Mouse (Mus musculus) embryonic fibroblast, embryonic 13.5 days (primary cell): ENCODE measurements around the gene AU021092.

Experiments
- CTCF ChIP-seq: IDR thresholded peaks from 2 replicates; pipeline ENCODE4 v1.5.1; 2011; ENCODE audit warnings: mild to moderate bottlenecking, control low read depth, low read length, moderate library complexity, borderline replicate concordance; ENCODE audit not compliant: insufficient read depth
- POLR2A ChIP-seq: IDR thresholded peaks from 2 replicates; pipeline ENCODE4 v1.6.1; 2011; ENCODE audit warnings: low read depth, mild to moderate bottlenecking, control low read depth, low read length, moderate library complexity

DNA sequence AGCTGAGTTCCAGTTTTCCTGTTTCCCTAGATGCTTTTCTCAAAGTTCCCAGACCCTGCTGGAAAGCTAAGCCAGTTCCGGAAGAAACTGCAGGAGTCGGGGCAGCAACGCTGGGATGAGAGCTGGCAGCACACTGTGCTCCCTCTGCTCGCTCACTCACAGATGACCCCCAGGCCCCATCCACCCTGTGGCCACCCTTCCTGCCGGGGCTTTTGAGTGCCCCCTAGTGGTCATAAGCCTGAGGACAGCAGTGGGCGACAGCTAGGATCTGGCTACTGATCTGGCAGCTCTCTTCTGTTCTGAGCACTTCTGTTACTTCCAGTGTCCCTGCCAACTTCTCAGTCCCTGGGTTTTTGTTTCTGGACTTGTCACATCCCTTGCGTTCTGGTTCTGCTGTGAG lies 22.3 kb upstream of the AU021092 start:
- TF ChIP-seq POLR2A (no peak), CTCF (peak; percentile 59; the same call in 1 of the 2 replicates)
